Mouse (Mus musculus): ENCODE measurements around the gene Mall.

GRCm38 (mm10) chr2:127722176-127722892 is 7.4 kb downstream of the Mall start:
- TF ChIP-seq CTCF (IDR thresholded peaks at IDR 0.05; ENCODE audit: low read depth), result no peak
- no peak; the same call in 1 of the 2 replicates for TF ChIP-seq EP300 (IDR thresholded peaks at IDR 0.05; ENCODE audit: low read depth)
